Mouse (Mus musculus) c-Kit-positive CD71-positive TER-119-negative erythroid progenitor cells, embryonic 14.5 days (primary cell): ENCODE measurements at regions not wholly inside any gene's neighbourhood (a gene's known extent, or its start where the extent isn't known, plus 50 kb on each side); places are given as distances from the start of the nearest gene placed in this dataset.

Source experiments
- DNase-seq: peaks from one replicate; pipeline ENCODE4 v3.0.0-alpha.2; 2013; ENCODE audit warnings: low read depth

GRCm38 (mm10) chr11:17629541-17630171 lies 324.0 kb downstream of the Etaa1 start:
- DNase-seq = no peak

- DNase-seq = no peak
Measured at GRCm38 (mm10) chr11:17630172-17630553, 323.5 kb downstream of the Etaa1 start.

- DNase-seq = no peak
Measured at GRCm38 (mm10) chr11:17637158-17637557, 316.5 kb downstream of the Etaa1 start.

GRCm38 (mm10) chr11:17639922-17640321 lies 313.8 kb downstream of the Etaa1 start:
- no peak for DNase-seq

GRCm38 (mm10) chr11:17647441-17647840 lies 306.2 kb downstream of the Etaa1 start:
- DNase-seq = no peak

- DNase-seq = no peak
Measured at GRCm38 (mm10) chr11:17651389-17652156, 302.1 kb downstream of the Etaa1 start.

GRCm38 (mm10) chr11:17655840-17656239 lies 297.8 kb downstream of the Etaa1 start:
- DNase-seq = no peak

GRCm38 (mm10) chr11:17657720-17658119 lies 296.0 kb downstream of the Etaa1 start:
- no peak for DNase-seq

- no peak for DNase-seq
Measured at GRCm38 (mm10) chr11:17658289-17658688, 295.4 kb downstream of the Etaa1 start.

- no peak for DNase-seq
Measured at GRCm38 (mm10) chr11:17658717-17659116, 295.0 kb downstream of the Etaa1 start.

- no peak for DNase-seq
Measured at GRCm38 (mm10) chr11:17663893-17664292, 289.8 kb downstream of the Etaa1 start.

GRCm38 (mm10) chr11:17665624-17666552 lies 287.8 kb downstream of the Etaa1 start:
- DNase-seq = no peak

GRCm38 (mm10) chr11:17680998-17681397 lies 272.7 kb downstream of the Etaa1 start:
- DNase-seq = no peak

- DNase-seq = no peak
Measured at GRCm38 (mm10) chr11:17685711-17686113, 268.0 kb downstream of the Etaa1 start.

- no peak for DNase-seq
Measured at GRCm38 (mm10) chr11:17686806-17687205, 266.9 kb downstream of the Etaa1 start.

GRCm38 (mm10) chr11:17694145-17694544 lies 259.5 kb downstream of the Etaa1 start:
- DNase-seq = no peak

GRCm38 (mm10) chr11:17708769-17709168 lies 244.9 kb downstream of the Etaa1 start:
- DNase-seq = no peak

- DNase-seq = no peak
Measured at GRCm38 (mm10) chr11:17722051-17722450, 231.6 kb downstream of the Etaa1 start.

GRCm38 (mm10) chr11:17727258-17728034 lies 226.2 kb downstream of the Etaa1 start:
- no peak for DNase-seq

- DNase-seq = no peak
Measured at GRCm38 (mm10) chr11:17733075-17733474, 220.6 kb downstream of the Etaa1 start.

- DNase-seq = no peak
Measured at GRCm38 (mm10) chr11:17734519-17734918, 219.2 kb downstream of the Etaa1 start.

GRCm38 (mm10) chr11:17738879-17739278 lies 214.8 kb downstream of the Etaa1 start:
- DNase-seq = no peak
